Mouse (Mus musculus): ENCODE results near the gene Iffo2.

The Iffo2 gene

GRCm38 (mm10) chr4:139535127-139535695 lies 4.9 kb downstream of the Iffo2 start:
- no peak for DNase-seq

GRCm38 (mm10) chr4:139535719-139536118 lies 5.4 kb downstream of the Iffo2 start:
- no peak for DNase-seq

GRCm38 (mm10) chr4:139536706-139537105 lies 6.4 kb downstream of the Iffo2 start:
- no peak for DNase-seq

GRCm38 (mm10) chr4:139540784-139541183 lies 10.4 kb downstream of the Iffo2 start:
- no peak for DNase-seq

- no peak for DNase-seq
These were observed 15.4 kb downstream of the Iffo2 start for GRCm38 (mm10) chr4:139545791-139546190.

GRCm38 (mm10) chr4:139549448-139549847 lies 19.1 kb downstream of the Iffo2 start:
- DNase-seq = no peak

- DNase-seq = no peak
These were observed 24.9 kb downstream of the Iffo2 start for GRCm38 (mm10) chr4:139555235-139555634.

GRCm38 (mm10) chr4:139555951-139556350 lies 25.6 kb downstream of the Iffo2 start:
- DNase-seq = no peak

- no peak for DNase-seq
These were observed 38.0 kb downstream of the Iffo2 start for GRCm38 (mm10) chr4:139568361-139568760.

- peak; percentile 31 for DNase-seq
These were observed 40.4 kb downstream of the Iffo2 start for GRCm38 (mm10) chr4:139570756-139571155.

- DNase-seq = no peak
These were observed 42.7 kb downstream of the Iffo2 start for GRCm38 (mm10) chr4:139572928-139573512.

- DNase-seq = peak; percentile 99
These were observed 43.9 kb downstream of the Iffo2 start for GRCm38 (mm10) chr4:139574156-139574798.

GRCm38 (mm10) chr4:139574799-139575672 lies 44.7 kb downstream of the Iffo2 start:
- DNase-seq = peak; percentile 59

- DNase-seq = no peak
These were observed 45.3 kb downstream of the Iffo2 start for GRCm38 (mm10) chr4:139575673-139576003.

GRCm38 (mm10) chr4:139576251-139576880 lies 46.0 kb downstream of the Iffo2 start:
- no peak for DNase-seq

- no peak for DNase-seq
These were observed 46.7 kb downstream of the Iffo2 start for GRCm38 (mm10) chr4:139577006-139577405.

- no peak for DNase-seq
These were observed 48.0 kb downstream of the Iffo2 start for GRCm38 (mm10) chr4:139578389-139578788.

GRCm38 (mm10) chr4:139579003-139579402 lies 48.7 kb downstream of the Iffo2 start:
- no peak for DNase-seq

- no peak for DNase-seq
These were observed 49.1 kb downstream of the Iffo2 start for GRCm38 (mm10) chr4:139579466-139579865.

GRCm38 (mm10) chr4:139580663-139581336 lies 50.5 kb downstream of the Iffo2 start:
- DNase-seq = no peak

GRCm38 (mm10) chr4:139581427-139582051 lies 51.2 kb downstream of the Iffo2 start:
- no peak for DNase-seq

- no peak for DNase-seq
These were observed 52.0 kb downstream of the Iffo2 start for GRCm38 (mm10) chr4:139582346-139582745.
